Mouse (Mus musculus) lung, postnatal 36 days (tissue): Measurements from ENCODE around the gene Scrn3.

Source experiments
- DNase-seq: peaks from one replicate; pipeline ENCODE4 v3.0.0; 2022; ENCODE audit warnings: mixed read lengths

Gene Scrn3

GRCm38 (mm10) chr2:73319218-73319617 lies 6.8 kb downstream of the Scrn3 start:
- DNase-seq, result no peak

- no peak for DNase-seq
These were observed 10.6 kb downstream of the Scrn3 start for GRCm38 (mm10) chr2:73322991-73323390.

GRCm38 (mm10) chr2:73325871-73326270 lies 13.5 kb downstream of the Scrn3 start:
- no peak for DNase-seq

- no peak for DNase-seq
These were observed 23.5 kb downstream of the Scrn3 start for GRCm38 (mm10) chr2:73335949-73336348.

- no peak for DNase-seq
These were observed 26.0 kb downstream of the Scrn3 start for GRCm38 (mm10) chr2:73338415-73338814.

- no peak for DNase-seq
These were observed 31.3 kb downstream of the Scrn3 start for GRCm38 (mm10) chr2:73343701-73344100.

- no peak for DNase-seq
These were observed 32.8 kb downstream of the Scrn3 start for GRCm38 (mm10) chr2:73345204-73345603.

- no peak for DNase-seq
These were observed 34.1 kb downstream of the Scrn3 start for GRCm38 (mm10) chr2:73346345-73347086.

- DNase-seq, result no peak
These were observed 34.7 kb downstream of the Scrn3 start for GRCm38 (mm10) chr2:73347136-73347535.

- no peak for DNase-seq
These were observed 35.4 kb downstream of the Scrn3 start for GRCm38 (mm10) chr2:73347766-73348165.

- DNase-seq, result no peak
These were observed 35.8 kb downstream of the Scrn3 start for GRCm38 (mm10) chr2:73348221-73348620.

- peak; percentile 66 for DNase-seq
These were observed 39.1 kb downstream of the Scrn3 start for GRCm38 (mm10) chr2:73351496-73351895.

GRCm38 (mm10) chr2:73351927-73352374 lies 39.5 kb downstream of the Scrn3 start:
- peak; percentile 61 for DNase-seq

- no peak for DNase-seq
These were observed 44.6 kb downstream of the Scrn3 start for GRCm38 (mm10) chr2:73357004-73357403.

GRCm38 (mm10) chr2:73359941-73360340 lies 47.5 kb downstream of the Scrn3 start:
- DNase-seq, result no peak

- no peak for DNase-seq
These were observed 48.1 kb downstream of the Scrn3 start for GRCm38 (mm10) chr2:73360536-73360935.

GRCm38 (mm10) chr2:73363448-73363847 lies 51.0 kb downstream of the Scrn3 start:
- DNase-seq, result no peak

GRCm38 (mm10) chr2:73371530-73372335 lies 59.3 kb downstream of the Scrn3 start:
- peak; percentile 52 for DNase-seq

- DNase-seq, result no peak
These were observed 65.9 kb downstream of the Scrn3 start for GRCm38 (mm10) chr2:73378326-73378725.

- DNase-seq, result no peak
These were observed 67.3 kb downstream of the Scrn3 start for GRCm38 (mm10) chr2:73379656-73380055.

- DNase-seq, result no peak
These were observed 68.0 kb downstream of the Scrn3 start for GRCm38 (mm10) chr2:73380298-73380975.

- no peak for DNase-seq
These were observed 72.8 kb downstream of the Scrn3 start for GRCm38 (mm10) chr2:73385172-73385571.

GRCm38 (mm10) chr2:73385641-73386355 lies 73.4 kb downstream of the Scrn3 start:
- DNase-seq, result peak; percentile 22
